In genomic region chr15:10216189-10216588, GRCm38 (mm10) we compare ENCODE assay signal across 13 mouse cellular contexts.
"Had no signal": no experiment of that assay in that cellular context is flagged by ENCODE, and none has a peak within 500 bp of the region (broad histone marks: within the 10 kb centered on the region; RNA-seq: fewer than 3 reads in every experiment).

No protein-coding gene starts in this region.

- H3K9ac ChIP-seq: liver, embryonic 13.5 days; neural tube, embryonic 12.5 days; neural tube, embryonic 15.5 days had no signal

- H3K36me3 ChIP-seq: liver, embryonic 13.5 days; neural tube, embryonic 12.5 days; neural tube, embryonic 15.5 days had no signal

- H3K4me2 ChIP-seq: liver, embryonic 13.5 days; midbrain, embryonic 11.5 days; neural tube, embryonic 12.5 days; neural tube, embryonic 15.5 days had no signal

- H3K4me3 ChIP-seq: layer of hippocampus, adult 2 months; liver, embryonic 13.5 days; neural tube, embryonic 12.5 days; neural tube, embryonic 15.5 days had no signal

- DNase-seq: layer of hippocampus, adult 9-11 months; liver, embryonic 13.5 days; lung, adult 2 months; lung, postnatal 14 days; lung, postnatal 4 days; midbrain, embryonic 14.5 days; retina, postnatal 1 day; thymus, postnatal 25 days had no signal

- H3K4me1 ChIP-seq: liver, embryonic 13.5 days; neural tube, embryonic 12.5 days; neural tube, embryonic 15.5 days had no signal

- H3K9me3 ChIP-seq: liver, embryonic 13.5 days; neural tube, embryonic 12.5 days; neural tube, embryonic 15.5 days had no signal

- H3K27ac ChIP-seq: layer of hippocampus, adult 2 months; liver, embryonic 13.5 days; neural tube, embryonic 12.5 days; neural tube, embryonic 15.5 days; stomach, postnatal 0 days had no signal

- H3K27me3 ChIP-seq: liver, embryonic 13.5 days; neural tube, embryonic 12.5 days; neural tube, embryonic 15.5 days had no signal
